Mouse (Mus musculus) central nervous system, embryonic 18 days (tissue): Measurements from ENCODE around the gene S100a2. TPM values are rescaled to one million over a fixed set of nuclear protein-coding genes. Genes with fewer than 3 reads are reported as not detected.

Experiments used
- polyA plus RNA-seq: library from polyadenylated mRNA; depleted of rRNA; stranded (reverse); fragments of >200 nt; gene quantifications from 2 replicates; pipeline ENCODE4 v1.2.3, GENCODE M21; 2012; rRNA removed

Gene S100a2
- not detected in 2 replicates for polyA plus RNA-seq

GRCm38 (mm10) chr3:90589947-90590346, at the start of gene S100a2:
TSS of gene S100a2 (plus strand) at chr3:90590247.

DNA sequence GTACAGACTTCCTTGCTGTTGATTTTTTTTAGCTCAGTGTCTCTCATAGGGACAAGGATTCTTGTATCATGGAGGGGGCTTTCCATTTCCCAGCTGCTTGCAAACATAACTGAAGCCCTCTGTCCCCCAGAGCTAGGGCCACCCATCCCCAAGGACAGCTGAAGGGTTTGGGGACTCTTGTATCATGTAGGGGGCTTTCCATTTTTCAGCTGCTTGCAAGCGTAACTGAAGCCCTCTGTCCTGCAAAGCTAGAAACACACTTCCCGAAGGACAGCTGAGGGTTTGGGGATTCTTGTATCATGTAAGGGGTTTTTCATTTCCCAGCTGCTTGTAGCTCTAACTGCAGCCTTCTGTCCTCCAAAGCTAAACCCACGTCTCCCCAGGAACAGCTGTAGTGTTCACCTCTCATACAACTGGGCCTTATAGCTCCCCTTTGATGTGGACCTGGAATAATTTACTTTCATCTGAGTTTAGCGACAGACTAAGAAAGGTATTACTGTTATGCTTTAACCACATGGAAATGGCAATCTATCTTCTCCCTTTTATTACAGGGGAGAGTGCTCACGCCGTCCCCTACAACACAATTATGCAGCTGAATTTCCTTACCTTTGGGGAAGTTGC, 29.9 kb upstream of the S100a2 start, which contains the start of gene S100a3:
Gene S100a3 (plus strand): TSS at position 571 of the 621 bp plus-strand sequence.

DNA sequence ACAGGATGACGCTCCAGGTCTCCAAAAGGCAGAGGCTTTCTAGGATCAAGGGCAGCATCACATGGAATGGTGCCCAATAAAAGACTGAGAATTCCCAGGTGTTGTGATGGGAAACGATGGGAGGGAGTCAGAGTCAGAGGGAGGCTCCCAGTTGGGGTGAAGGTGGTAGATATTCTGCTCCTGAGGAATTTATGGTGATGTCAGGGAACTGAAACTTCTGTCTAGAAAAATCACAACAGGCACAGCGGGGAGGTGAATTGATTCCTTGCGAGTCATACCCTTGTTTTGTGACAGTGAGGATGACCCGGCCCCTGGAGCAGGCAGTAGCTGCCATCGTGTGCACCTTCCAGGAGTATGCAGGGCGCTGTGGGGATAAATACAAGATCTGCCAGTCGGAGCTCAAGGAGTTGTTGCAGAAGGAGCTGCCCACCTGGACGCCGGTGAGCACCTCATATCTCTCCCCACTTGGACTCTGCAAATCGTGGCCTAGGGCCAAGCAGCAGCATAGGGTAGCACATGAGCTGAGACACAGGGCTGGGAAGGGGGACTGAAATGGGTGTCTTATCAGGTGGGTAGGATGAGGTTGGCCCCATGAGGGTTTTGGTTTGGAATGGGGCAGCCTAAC, 11.6 kb downstream of the S100a2 start, which contains the start of gene Gm42674:
Gene Gm42674 (plus strand): TSS at position 419 of the 625 bp plus-strand sequence.

DNA sequence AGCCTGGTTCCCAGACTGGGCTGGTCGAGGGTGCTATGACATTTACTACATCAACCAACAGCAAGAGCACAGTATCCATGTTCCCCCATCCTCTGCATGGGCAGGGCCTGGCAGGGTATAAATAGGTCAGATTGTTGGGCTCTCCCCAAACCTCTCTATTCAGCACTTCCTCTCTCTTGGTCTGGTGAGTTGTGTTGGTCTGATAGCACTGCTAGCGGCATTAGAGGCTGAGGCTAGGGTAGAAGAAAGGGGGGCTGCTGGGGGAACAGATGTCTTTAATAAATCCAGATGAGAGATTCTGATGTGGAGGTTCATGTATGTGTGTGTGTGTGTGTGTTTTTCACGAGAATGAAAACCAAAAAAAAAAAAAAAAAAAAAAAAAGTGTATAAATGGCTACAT, 13.6 kb downstream of the S100a2 start, which contains the start of gene S100a4:
Gene S100a4 (plus strand): TSS at position 149 of the 400 bp plus-strand sequence.

DNA sequence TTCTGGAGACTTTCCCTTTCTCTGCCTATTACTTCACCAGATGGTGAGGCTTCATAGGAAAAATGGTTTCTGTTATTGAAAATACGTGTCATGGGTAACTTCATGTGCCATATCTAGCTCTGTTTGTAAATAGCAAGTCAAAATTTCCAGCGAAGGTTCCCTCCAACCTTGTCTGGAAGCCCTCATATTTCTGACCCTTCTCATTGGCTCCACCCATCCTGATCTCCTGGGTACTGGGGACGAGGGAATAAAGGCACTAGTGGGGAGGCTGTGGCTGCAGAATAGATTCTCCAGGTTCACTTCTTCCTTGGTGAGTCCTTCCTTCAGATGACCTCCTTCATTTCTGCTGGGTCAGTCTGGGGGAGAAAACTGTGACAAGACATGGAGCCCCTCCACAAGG, 18.2 kb downstream of the S100a2 start, which contains the start of gene S100a5:
Gene S100a5 (plus strand): TSS at position 301 of the 400 bp plus-strand sequence.

DNA sequence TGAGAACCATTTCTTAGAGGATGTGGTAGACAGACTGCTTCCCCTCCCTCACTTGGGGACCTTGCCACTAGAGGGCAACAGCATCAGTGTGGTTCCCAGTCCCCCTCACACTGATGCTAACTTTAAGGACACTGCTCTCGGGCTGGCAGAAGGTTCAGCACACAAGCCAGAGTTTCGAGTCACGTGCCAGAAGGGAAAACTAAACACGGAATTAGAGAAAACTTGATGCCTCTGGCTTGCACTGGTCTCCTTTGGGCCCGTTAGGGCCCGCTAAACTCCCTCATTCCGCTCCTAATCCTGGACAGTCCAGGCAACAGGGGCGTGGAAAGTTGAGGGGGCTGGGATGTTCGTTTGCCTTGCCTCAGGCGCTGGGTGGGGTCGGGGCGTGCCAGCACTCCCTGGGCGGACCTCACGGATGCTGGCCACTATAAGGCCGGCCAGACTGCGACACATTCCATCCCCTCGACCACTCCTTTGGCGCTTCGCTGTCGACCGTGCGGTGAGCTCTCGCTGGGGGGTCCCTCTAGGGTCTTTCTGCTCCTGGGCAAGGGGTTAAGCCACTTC, 22.8 kb downstream of the S100a2 start, which contains the start of gene S100a6:
Gene S100a6 (plus strand): TSS at position 155 of the 564 bp plus-strand sequence.

Other genes with a start within 250 kb of the S100a2 start
- 52.9 and 54.6 TPM in 2 replicates for gene Slc27a3, start 200.3 kb upstream of the S100a2 start, polyA plus RNA-seq
- 53.9 and 55.9 TPM in 2 replicates for gene Ints3, start 156.6 kb upstream of the S100a2 start, polyA plus RNA-seq
- gene Npr1, start 124.4 kb upstream of the S100a2 start, polyA plus RNA-seq, result 5.7 and 6.3 TPM in 2 replicates
- gene Ilf2, start 114.1 kb upstream of the S100a2 start, polyA plus RNA-seq, result 168 and 169 TPM in 2 replicates
- 46.0 and 48.7 TPM in 2 replicates for gene Snapin, start 99.2 kb upstream of the S100a2 start, polyA plus RNA-seq
- 200 and 201 TPM in 2 replicates for gene Chtop, start 80.7 kb upstream of the S100a2 start, polyA plus RNA-seq
- 36.3 and 42.0 TPM in 2 replicates for gene S100a1, start 75.9 kb upstream of the S100a2 start, polyA plus RNA-seq
- 12.6 and 13.2 TPM in 2 replicates for gene S100a13, start 75.8 kb upstream of the S100a2 start, polyA plus RNA-seq
- gene S100a14, start 63.4 kb upstream of the S100a2 start, polyA plus RNA-seq, result 0.16 and 6.2 TPM in 2 replicates
- gene S100a16, start 53.0 kb upstream of the S100a2 start, polyA plus RNA-seq, result 31.4 and 33.1 TPM in 2 replicates
- gene S100a3, start 29.7 kb upstream of the S100a2 start, polyA plus RNA-seq, result 0.41 and 0.56 TPM in 2 replicates
- not detected in 2 replicates for gene Gm42674, start 11.7 kb downstream of the S100a2 start, polyA plus RNA-seq
- 6.6 and 8.4 TPM in 2 replicates for gene S100a4, start 13.5 kb downstream of the S100a2 start, polyA plus RNA-seq
- not detected in 2 replicates for gene S100a5, start 18.3 kb downstream of the S100a2 start, polyA plus RNA-seq
- gene S100a6, start 22.6 kb downstream of the S100a2 start, polyA plus RNA-seq, result 28.5 and 123 TPM in 2 replicates
- gene S100a7a, start 63.8 kb downstream of the S100a2 start, polyA plus RNA-seq, result 0.27 and 0.60 TPM in 2 replicates
- gene S100a8, start 78.7 kb downstream of the S100a2 start, polyA plus RNA-seq, result 1.2 and 7.6 TPM in 2 replicates
- 3.2 and 15.0 TPM in 2 replicates for gene S100a9, start 105.5 kb downstream of the S100a2 start, polyA plus RNA-seq
- gene Pglyrp4, start 136.7 kb downstream of the S100a2 start, polyA plus RNA-seq, result not detected in 2 replicates
- gene Gm5849, start 187.6 kb downstream of the S100a2 start, polyA plus RNA-seq, result not detected in 2 replicates